Mouse (Mus musculus) lung, embryonic 14.5 days (tissue): ENCODE results near the gene Glmp. TPM values are rescaled to one million over a fixed set of nuclear protein-coding genes. Genes with fewer than 3 reads are reported as not detected.
"Not testable (repeated sequence)": the region's sequence is repeated elsewhere in the genome, so short reads cannot be mapped to it uniquely, and the experiment has no call there.

Experiments
- ATAC-seq: fragments of 200-750 bp; cut with Nextera tagmentation; 2 replicates; pipeline ENCODE4 v1.8.0; 2017; ENCODE audit warnings: mild to moderate bottlenecking, moderate TSS enrichment, moderate library complexity; ENCODE audit not compliant: insufficient read depth
- DNase-seq: peaks from one replicate; pipeline ENCODE4 v3.0.0-alpha.2; 2015
- H3K27ac ChIP-seq: fragments of 300-500 bp; sonication (generic); 2 replicates; pipeline ENCODE4 v1.5.1; 2014; ENCODE audit warnings: low read depth, mild to moderate bottlenecking, moderate library complexity
- H3K27me3 ChIP-seq: fragments of 300-500 bp; sonication (generic); 2 replicates; pipeline ENCODE4 v1.6.1; 2014; ENCODE audit warnings: low read length, control low read depth; ENCODE audit not compliant: insufficient read depth
- H3K36me3 ChIP-seq: fragments of 300-500 bp; sonication (generic); 2 replicates; pipeline ENCODE4 v1.6.1; 2014; ENCODE audit warnings: control low read depth; ENCODE audit not compliant: insufficient read depth
- H3K4me1 ChIP-seq: fragments of 300-500 bp; sonication (generic); 2 replicates; pipeline ENCODE4 v1.6.1; 2014; ENCODE audit warnings: antibody characterized with exemption, control low read depth; ENCODE audit not compliant: insufficient read depth
- H3K4me2 ChIP-seq: fragments of 300-500 bp; sonication (generic); 2 replicates; pipeline ENCODE4 v1.6.1; 2014; ENCODE audit warnings: mild to moderate bottlenecking
- H3K4me3 ChIP-seq: fragments of 300-500 bp; sonication (generic); 2 replicates; pipeline ENCODE4 v1.5.1; 2014; ENCODE audit warnings: low read depth, low read length
- H3K9ac ChIP-seq: fragments of 300-500 bp; sonication (generic); 2 replicates; pipeline ENCODE4 v1.6.1; 2014
- H3K9me3 ChIP-seq: fragments of 300-500 bp; sonication (generic); 2 replicates; pipeline ENCODE4 v1.6.1; 2016; ENCODE audit warnings: low read depth, low read length, control low read depth
- CTCF ChIP-seq: IDR thresholded peaks from 2 replicates; pipeline ENCODE4 v1.5.1; 2016; ENCODE audit warnings: antibody characterized with exemption, low read depth
- whole genome bisulfite sequencing: fragments of 180-500 bp; shearing (Covaris S2); extraction: QIAGEN DNeasy Blood & Tissue Kit; methylation state at CpG from one replicate; pipeline ENCODE4 v1.1.7; 2014; 5-methylcytosine and 5-hydroxymethylcytosine counted together
- polyA plus RNA-seq: library from polyadenylated mRNA; unstranded; fragments of >200 nt; fragmentation: Nextera tagmentation; extraction: Ambion mirVana; gene quantifications from 2 replicates; pipeline ENCODE4 v1.2.1, GENCODE M21; 2014

The Glmp gene
- polyA plus RNA-seq, 1 experiment from 2014 or later, result 129 TPM

DNA sequence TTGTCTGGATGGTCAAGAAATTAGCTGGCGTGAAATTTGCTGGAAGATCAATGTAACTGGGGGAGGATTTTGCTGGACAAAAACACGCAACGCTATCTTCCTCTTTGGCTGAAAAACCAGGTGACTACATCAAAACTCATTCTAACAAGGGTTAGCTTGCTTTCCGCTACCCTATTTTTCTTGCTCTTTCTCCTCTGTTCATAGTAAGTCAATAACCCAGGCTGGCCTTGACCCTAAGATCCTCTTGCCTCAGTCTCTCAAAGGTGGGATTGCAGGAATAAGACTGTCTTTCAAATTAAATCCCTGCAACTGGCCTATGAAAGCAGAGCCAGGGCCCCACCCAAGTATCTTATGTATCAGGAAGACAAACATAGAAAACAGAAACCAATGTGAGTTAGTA lies 37.7 kb upstream of the Glmp start, which contains the start of gene Gm38392:
Gene Gm38392 (minus strand): TSS at position 101 of the 400 bp plus-strand sequence.
- DNase-seq (no peak), ATAC-seq (no peak)
- H3K9me3 ChIP-seq, result no peaks in the 10 kb centered on the region
- no peak for TF ChIP-seq CTCF
- no peaks in the 10 kb centered on the region for H3K27me3 ChIP-seq
- H3K4me1 ChIP-seq, result no peaks in the 10 kb centered on the region
- no peak within 1 kb of the TSS for H3K4me2 ChIP-seq
- WGBS, result over 99% methylated on average over 4 of the region's 4 CpGs
- H3K4me3 ChIP-seq, result no peak within 1 kb of the TSS
- H3K36me3 ChIP-seq, result no peaks in the 10 kb centered on the region
- H3K27ac ChIP-seq, result no peak within 1 kb of the TSS
- H3K9ac ChIP-seq, result no peak within 1 kb of the TSS

DNA sequence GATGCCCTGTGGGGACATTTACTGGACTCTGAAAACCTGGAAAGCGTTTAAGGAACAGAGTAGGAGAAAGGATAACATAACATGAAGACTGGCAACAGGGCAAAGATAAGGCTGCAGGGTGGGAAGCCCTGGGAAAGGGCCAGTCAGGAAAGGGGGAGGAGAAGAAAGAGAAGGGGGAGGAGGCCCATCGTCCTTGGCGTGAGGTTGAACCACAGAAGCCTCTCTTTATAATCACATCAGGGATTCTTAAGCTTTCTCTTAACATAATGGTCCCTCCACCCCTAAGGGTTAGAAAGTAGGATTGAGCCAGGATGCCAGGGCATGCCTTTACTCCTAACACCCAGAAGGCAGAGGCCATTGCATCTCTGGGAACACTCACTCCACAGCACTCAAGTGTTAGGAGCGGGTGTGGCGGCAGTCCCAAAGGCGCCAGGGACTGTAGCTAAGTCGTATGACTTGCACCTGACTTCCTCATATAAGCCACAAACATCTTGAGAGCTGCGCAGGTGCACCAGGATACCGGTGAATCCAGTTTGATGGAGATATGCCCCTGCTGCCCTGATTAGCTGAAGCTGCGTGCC lies 36.6 kb upstream of the Glmp start:
- H3K27ac ChIP-seq, H3K4me1 ChIP-seq, H3K36me3 ChIP-seq, DNase-seq, H3K4me3 ChIP-seq, H3K4me2 ChIP-seq, H3K9me3 ChIP-seq, H3K9ac ChIP-seq, H3K27me3 ChIP-seq, ATAC-seq: not testable (repeated sequence)
- WGBS, result 81% methylated on average over 8 of the region's 10 CpGs

DNA sequence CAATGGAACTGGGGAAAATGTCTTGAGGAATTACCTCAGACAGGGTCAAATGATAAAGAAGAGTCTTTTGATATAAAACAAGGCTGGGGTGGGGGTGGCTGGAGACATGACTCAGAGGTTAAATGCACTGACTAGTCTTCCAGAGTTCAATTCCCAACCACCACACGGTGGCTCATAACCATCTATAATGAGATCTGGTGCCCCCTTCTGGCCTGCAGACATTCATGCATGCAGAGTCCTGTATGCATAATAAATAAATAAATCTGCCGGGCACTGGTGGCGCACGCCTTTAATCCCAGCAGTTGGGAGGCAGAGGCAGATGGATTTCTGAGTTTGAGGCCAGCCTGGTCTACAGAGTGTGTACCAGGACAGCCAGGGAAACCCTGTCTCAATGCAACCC lies 32.9 kb upstream of the Glmp start:
- peak; percentile 42 for DNase-seq
- H3K4me1 ChIP-seq, result no peaks in the 10 kb centered on the region
- 52% methylated on average over 4 of the region's 4 CpGs for WGBS
- no peak overlapping the region for H3K9ac ChIP-seq
- ATAC-seq, result no peak
- TF ChIP-seq CTCF, result peak; percentile 54
- no peak overlapping the region for H3K27ac ChIP-seq
- H3K4me3 ChIP-seq, result no peak overlapping the region
- no peak overlapping the region for H3K4me2 ChIP-seq
- no peaks in the 10 kb centered on the region for H3K27me3 ChIP-seq
- 0 out of 2 replicates have a peak, but pooled peaks cover 2% of the 10 kb centered on the region for H3K36me3 ChIP-seq
- no peaks in the 10 kb centered on the region for H3K9me3 ChIP-seq

DNA sequence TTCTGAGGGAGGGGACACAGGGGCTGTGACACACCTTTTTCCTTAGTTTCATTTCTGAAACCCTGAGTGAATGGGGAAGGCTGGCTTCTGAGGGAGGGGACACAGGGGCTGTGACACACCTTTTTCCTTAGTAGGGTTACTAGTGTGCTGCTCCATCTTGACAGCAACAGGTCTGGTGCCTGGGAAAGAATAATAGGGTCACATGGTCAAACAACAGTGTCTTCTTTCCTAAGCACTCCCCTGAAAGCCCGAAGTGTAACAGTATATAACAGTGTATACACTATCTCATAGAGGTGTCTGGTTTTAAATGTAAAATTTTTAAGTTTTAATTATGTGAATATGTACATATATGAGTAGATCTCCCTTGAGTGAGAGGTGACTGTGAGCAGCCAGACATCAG lies 29.6 kb upstream of the Glmp start:
- not testable (repeated sequence) for H3K4me1 ChIP-seq, DNase-seq, H3K27me3 ChIP-seq, H3K9me3 ChIP-seq, H3K27ac ChIP-seq, ATAC-seq
- peak overlapping the region; percentile 85 for H3K4me2 ChIP-seq
- peak overlapping the region; percentile 68; the same call in 1 of the 2 replicates for H3K9ac ChIP-seq
- 49% methylated on average over 1 of the region's 1 CpGs for WGBS
- H3K36me3 ChIP-seq, result peaks cover 21% of the 10 kb centered on the region
- peak overlapping the region; percentile 68 for H3K4me3 ChIP-seq

DNA sequence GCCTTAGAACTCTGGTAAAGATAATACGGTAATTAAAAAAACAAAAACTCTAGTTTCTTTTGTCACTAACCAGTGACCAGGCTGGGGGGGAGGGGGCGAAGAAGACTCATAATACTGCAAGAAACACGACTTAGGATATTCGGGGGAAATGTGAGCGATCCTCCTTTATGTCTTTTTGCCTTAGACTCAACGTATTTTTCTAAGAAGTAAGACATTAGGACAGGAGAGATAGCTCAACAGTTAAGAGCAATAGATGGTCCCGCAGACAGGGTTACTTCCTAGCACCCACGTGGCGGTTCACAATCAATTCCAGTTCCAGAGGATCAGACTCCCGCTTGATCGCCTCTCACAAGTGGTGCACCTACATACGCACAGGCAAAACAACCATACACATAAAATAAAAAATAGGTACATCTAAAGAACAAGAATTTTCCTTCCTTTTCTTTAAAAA lies 28.7 kb upstream of the Glmp start:
- Histone ChIP-seq H3K4me1 (peaks cover 5% of the 10 kb centered on the region), H3K36me3 (peaks cover 30% of the 10 kb centered on the region), H3K4me2 (peak overlapping the region; percentile 85), H3K9me3 (no peaks in the 10 kb centered on the region), H3K9ac (peak overlapping the region; percentile 68), H3K27me3 (no peaks in the 10 kb centered on the region), H3K27ac (peak overlapping the region; percentile 96), H3K4me3 (peak overlapping the region; percentile 68)
- no peak for TF ChIP-seq CTCF
- 2% methylated on average over 12 of the region's 12 CpGs for WGBS
- ATAC-seq (peak; percentile 26; the same call in 1 of the 2 replicates), DNase-seq (no peak)

DNA sequence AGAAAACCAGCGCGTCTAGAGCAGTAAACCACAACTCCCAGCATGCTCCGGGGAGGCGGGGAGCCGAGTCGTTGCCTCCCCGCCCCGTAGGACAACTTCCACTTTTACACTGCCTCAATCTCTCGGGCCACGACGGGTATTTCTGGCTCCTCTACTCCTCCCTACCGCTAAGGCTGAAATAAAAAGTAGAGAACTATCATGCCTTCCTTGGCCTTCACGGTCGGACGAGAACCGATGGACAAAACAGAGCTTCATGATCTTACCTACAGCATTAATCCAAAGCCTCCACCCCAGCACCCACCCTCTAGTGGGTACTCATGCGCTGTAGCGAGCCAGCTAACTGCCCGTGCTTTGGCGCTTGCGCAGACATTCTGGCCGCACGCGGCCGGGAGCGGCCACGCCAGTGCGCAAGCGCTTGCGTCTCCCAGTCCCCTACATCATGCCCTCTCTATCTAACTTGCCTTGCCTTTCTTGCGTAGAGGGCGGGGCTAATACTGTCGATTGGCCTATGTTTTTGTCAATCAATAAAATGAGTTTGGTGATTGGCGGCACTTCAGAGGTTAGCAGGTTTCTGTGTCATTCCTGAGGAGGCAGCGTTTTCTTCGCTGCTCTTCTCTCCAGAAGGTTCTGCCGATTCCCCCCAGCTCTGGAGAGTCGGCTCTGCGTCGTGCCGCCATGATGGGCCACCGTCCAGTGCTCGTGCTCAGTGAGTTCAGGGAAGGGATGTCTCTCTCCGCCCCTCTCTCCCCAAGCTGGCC lies 28.1 kb upstream of the Glmp start, which contains the start of the genes Tsacc and Cct3:
Gene Tsacc (minus strand): TSS at position 439 of the 758 bp plus-strand sequence.
Gene Cct3 (plus strand): TSS at position 556 of the 758 bp plus-strand sequence.
- peak within 1 kb of the TSS; percentile 96 for H3K27ac ChIP-seq
- H3K4me1 ChIP-seq, result peaks cover 5% of the 10 kb centered on the region
- under 1% methylated on average over 44 of the region's 44 CpGs for WGBS
- DNase-seq (peak; percentile 99), ATAC-seq (peak; percentile 99)
- peak within 1 kb of the TSS; percentile 79 for H3K9ac ChIP-seq
- peak; percentile 40 for TF ChIP-seq CTCF
- H3K36me3 ChIP-seq, result peaks cover 36% of the 10 kb centered on the region
- no peaks in the 10 kb centered on the region for H3K9me3 ChIP-seq
- H3K27me3 ChIP-seq, result no peaks in the 10 kb centered on the region
- H3K4me3 ChIP-seq, result peak within 1 kb of the TSS; percentile 68
- H3K4me2 ChIP-seq, result peak within 1 kb of the TSS; percentile 85

DNA sequence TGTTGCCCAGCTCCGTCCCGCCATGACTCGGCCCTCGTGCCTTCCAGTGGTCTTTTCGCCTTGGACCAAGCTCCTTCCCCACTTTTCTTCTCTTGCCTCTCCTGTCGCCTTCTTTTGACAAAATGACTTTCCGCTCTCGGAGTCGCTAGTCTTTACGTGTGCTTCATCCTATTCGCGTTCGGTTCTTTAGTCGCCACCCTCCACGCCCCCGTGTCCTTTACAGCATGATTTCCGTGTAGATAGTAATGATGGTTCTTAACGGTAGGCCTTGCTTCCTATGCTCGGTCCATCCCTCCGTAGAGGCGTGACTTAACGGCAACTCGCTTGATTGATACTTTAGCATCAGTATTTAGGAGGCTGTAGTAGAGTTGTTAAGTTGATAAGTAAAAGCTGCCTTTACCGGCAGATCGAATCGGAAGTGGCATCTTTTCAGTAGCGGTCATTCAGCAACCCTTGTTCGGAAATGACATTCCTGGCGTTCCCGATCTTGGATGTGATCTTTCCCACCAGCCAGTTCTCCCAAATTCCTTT lies 27.4 kb upstream of the Glmp start:
- Histone ChIP-seq H3K27me3 (no peaks in the 10 kb centered on the region), H3K9ac (peak overlapping the region; percentile 79), H3K9me3 (no peaks in the 10 kb centered on the region), H3K4me2 (peak overlapping the region; percentile 85), H3K27ac (peak overlapping the region; percentile 93), H3K4me1 (peaks cover 5% of the 10 kb centered on the region), H3K36me3 (peaks cover 42% of the 10 kb centered on the region), H3K4me3 (peak overlapping the region; percentile 68)
- DNase-seq, result peak; percentile 46
- under 1% methylated on average over 30 of the region's 30 CpGs for WGBS
- no peak for TF ChIP-seq CTCF
- no peak for ATAC-seq
